Mouse (Mus musculus) skeletal muscle tissue, adult 2 months (tissue): ENCODE measurements at regions not wholly inside any gene's neighbourhood (a gene's known extent, or its start where the extent isn't known, plus 50 kb on each side); places are given as distances from the start of the nearest gene placed in this dataset.

Source experiments
- DNase-seq: peaks from one replicate; pipeline ENCODE4 v3.0.0-alpha.2; 2012; ENCODE audit warnings: low read depth, low spot score

DNA sequence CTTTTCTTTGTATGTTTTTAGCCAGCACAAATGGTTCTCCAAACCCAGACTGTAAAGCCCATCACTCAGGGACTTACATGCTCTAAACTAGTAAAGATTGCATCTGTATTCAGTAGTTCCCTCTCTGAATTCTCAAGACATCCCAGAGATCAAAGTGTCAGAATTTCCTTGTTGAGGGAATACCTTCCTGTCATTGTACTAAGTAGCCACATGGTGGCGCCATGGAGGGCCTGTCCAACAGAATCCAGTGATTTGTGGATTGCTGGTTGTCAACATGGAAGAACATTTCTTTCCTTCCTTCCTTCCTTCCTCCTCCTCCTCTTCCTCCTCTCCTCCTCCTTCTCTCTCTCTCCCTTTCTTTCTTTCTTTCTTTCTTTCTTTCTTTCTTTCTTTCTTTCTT lies 93.6 kb upstream of the Trpm1 start:
- no peak for DNase-seq

DNA sequence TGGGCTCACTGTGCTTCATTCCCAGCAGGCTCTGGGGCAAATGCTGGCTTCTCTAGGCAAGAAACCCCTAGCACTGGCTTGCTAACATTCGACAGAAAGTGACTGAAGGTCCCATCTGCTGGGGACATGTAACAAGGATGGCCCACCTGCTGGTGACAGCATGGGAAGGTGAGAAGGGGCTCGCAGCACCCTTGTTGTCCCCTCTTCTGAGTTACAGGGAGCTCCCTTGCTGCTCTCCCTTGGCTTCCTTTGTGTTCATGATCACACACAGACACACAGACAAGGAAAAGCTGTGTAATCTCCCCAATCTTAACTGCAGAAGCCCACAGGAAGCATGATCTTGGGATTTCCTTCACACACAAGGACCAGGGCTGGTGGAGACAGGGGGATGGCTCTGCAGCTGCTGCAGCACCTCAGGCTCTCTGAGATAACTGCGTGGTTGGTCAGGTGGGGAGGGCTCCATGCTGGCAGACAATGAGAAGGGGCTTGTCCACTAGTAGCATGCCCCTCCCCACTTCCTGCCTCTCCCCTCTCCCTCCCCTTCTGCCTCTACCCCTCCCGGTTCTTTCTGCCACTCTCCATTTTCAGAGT lies 95.3 kb upstream of the Trpm1 start:
- DNase-seq = no peak

DNA sequence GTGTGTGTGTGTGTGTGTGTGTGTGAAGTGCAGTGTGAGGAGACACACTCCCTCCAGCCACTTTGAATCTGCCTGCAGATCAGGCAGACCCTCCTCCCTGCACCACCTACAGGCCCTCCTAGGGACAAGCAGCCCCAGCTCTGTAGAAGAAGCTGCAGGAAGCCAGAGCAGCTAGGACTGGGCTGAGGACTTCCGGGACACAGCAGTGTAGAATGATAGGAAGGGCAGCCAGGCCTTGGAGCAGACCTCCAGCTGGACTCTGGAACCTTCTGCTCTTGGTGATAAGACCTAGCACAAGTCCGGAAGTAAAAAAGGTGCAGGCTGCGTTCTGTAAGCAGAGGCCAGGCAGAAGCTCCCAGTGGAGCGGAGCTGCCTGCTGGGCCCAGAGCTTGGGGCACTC lies 95.8 kb upstream of the Trpm1 start:
- no peak for DNase-seq

DNA sequence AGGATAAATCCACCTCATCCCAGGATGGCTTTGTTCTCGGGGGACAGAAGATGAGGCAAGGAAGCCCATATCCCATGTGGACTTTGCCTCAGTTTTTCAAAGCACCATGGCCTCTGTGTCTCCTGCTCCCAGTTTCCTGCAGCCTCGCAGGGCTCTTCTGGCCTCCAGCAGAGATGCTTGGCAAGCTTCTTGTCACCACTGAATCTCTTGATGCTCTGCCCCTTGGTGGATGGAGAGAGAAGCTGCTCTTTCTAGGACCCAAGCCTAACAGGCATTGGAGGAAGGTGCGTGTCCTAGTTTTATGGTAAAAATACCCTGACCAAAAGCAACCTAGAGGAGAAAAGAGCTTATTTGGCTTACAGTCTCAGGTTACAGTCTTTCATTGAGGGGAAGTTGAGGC lies 97.1 kb upstream of the Trpm1 start:
- DNase-seq = no peak

DNA sequence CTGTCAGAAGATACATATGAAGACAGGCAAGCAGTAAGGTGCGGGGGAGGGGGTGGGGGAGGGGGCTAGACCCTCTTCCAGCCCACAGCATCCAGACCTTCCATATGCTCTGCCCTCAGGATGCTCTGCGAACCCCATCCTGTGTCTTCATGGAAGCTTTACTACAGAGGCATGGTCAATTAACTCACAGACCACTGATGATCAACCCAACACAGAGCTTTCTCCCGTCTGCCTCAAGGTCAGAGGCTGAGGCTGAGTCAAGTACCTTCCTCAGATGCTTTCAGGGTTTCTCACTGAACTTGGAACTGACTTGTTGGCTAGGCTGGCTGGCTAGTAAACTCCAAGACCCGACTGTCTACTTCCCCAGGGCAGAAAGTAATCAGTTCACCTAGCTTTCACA lies 98.6 kb upstream of the Trpm1 start:
- no peak for DNase-seq

DNA sequence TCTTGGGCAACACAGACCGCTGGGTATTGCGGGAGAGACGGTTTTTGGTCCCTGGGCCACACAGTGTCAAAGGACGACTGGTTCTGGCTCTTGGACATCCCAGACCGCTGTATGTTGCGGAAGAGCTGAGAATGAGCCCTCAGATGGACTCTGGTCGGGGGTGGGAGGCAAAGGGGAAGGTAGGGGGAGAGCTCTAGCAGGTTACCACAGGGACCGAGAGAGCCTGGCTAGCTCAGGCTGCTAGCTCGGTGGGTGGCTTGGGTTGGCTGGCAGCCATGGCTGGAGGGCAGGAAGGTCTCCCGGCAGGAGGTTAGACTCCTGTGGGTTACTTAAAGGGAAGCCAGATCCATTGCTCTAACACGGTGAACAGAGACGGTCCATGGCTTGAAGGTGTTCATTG lies 99.9 kb upstream of the Trpm1 start:
- no peak for DNase-seq

DNA sequence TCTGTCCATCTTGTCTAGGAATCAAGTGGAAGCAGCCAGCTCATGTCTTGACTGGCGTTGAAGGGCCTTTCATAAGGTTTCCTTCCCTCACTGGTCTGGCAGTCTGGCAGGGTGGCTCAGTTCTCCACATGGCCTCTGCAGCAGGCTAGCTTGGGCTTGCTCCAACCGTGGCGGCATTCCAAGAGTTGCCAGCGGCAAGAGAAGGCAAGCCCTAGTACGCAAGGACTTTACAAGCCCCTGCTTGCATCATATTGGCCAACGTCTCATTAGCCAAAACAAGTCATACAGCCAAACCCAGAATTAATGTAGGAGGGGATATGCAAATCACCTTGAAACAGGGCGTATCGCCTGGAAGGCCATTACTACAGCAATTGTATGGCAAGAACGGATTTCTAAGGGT lies 101.2 kb upstream of the Trpm1 start:
- DNase-seq = peak; percentile 80

DNA sequence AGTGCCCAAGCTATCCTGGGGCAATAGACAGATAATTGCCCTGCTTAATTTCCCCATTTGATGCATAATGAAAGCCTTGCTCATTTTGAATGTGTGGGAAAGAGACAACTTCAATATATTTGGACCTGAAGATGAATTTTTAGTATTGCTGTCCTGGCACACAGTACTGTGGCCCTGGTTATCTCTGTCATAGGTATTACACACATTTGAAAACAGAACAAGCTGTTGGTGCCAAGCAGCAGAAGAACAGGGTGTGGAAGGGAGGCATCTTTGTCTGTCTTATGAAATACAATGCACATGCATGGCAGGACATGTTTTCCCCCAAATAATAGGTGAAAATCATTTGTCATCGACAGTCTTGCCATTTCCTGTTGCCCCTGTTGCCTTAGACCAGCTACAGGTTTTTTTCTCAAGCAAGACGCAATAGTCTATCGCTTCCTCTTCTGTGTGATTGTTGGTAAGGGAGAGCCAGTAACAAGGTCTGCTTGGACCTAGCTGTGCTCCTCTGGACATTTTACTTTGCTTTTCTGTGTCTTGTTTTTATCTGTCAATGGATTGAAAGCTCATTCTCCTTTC lies 102.7 kb upstream of the Trpm1 start:
- no peak for DNase-seq

DNA sequence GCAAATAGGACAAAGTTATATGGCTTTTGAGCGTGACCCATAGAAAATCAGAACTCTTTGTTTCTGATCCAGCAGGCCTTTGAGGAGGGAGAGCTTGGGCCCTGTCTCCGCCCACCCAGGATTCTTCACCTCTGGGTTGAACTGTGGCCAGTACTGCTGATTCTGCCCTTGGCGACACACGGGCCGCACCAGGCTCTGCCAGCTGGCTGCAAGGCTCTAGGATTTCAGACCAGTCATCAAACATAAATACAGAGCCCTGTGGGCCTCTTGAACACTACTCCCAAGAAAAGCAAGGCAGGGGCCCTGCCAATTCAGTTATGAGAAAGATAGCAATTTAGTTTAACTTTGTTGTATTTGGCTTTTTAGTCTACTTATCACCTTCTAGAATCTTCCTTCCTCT lies 103.4 kb upstream of the Trpm1 start:
- peak; percentile 69 for DNase-seq

DNA sequence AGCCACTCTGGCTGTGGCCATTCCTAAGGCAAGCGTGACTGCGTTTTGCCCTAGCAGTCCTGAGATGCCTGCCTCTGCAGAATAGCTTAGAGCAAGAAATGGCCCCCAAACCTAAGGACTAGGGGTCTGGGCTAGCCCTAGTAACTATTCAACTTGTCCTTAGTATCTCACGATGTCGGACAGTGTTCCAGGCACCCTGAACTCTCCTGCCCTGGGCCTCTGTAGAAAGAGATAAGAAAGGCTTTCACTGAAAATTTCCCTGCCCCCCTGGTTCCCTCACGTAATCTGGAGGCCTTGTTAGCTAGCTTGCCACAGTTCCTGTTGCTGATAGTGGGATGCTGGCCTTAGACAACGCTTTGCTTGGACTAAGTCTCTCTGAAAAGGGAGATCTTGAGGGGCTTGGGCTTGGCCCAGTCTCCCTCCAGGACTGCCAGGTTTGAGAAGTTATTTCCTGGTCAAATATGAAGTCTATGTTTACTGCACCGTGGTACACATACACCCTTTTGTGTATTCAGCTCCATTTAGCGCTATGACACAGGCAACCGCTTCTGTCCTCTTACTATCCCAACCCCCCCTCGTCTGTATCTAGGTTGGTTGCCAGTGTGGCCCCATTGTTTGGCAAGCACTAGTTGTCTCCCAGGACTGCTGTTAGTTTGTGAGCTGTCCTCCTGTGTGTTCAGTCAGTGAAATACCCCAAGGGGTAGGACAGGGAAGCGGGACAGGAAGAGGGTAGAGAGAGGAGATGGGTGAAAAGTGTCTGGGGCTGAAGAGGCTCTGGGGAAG lies 104.3 kb upstream of the Trpm1 start:
- no peak for DNase-seq

DNA sequence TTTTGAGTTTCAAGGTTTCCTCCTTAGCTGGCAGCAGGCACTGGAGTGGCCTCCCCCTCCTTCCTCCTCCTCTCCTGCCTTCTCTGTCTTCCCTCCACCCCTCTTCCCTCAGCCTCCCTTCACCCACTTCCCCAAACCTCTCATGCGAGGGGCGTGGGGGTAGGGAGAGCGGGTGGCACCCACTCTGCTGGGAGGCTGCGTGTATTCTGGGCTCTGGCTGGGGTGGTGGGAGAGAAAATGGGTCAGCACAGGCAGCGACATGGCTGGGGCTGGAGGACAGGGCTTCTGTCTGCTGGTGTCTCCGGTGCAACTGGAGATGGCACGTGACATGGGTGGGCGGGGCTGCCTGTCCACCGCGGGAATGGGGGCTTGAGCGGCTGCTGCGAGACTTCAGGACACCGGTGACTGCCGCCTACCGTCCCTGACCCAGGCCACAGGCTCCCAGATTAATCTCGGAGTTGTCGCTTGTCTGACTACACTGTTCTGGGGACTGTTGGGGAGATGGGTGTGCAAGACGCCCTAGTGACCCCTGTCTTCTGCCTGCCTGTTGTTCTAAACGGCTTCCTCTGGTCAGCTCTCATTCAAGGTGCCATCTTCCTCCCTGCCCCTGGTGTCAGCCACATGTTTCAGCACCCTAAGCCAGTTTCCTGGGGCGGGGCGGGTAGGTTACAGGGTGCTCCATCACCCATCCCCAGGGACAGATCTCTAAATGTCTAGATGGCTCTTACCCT lies 105.0 kb upstream of the Trpm1 start:
- peak; percentile 62 for DNase-seq

DNA sequence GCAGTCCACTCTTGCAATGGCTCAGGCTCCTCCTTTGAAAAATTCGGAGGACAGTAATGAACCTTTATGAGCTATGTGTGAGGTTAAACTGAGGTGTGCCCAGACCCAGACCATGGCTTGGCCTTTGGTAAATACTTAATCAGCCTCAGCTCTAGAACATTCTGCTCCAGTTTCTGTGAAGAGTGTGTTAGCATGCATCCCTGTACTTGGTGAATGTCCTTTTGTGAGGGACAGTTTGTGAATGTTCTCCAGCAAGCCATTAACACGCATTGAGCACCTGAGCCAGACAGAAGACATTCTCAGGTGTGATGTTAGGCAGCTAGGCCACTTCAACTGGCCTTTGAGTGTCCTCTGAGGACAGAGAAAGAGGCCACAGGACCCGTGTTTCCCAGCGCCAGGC lies 105.8 kb upstream of the Trpm1 start:
- DNase-seq = no peak

DNA sequence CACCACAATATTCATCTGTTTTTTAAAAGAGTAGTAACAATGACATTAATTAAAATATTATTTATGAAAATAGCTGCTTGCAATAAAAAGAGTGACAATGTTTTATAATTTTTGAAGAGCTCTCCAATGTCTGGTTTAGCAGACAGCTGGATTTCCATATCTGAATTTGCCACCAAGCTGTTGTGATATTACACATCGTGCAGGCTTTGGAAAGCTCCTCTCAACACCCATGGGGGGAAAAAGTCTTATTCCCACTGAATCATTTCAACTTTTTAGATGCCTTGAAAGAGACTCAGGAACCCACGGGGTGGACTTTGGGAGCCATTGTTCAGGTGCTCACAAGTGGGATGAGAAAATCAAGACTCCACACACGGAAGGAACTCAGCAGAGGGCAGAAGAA lies 106.6 kb upstream of the Klf13 start:
- DNase-seq = no peak

DNA sequence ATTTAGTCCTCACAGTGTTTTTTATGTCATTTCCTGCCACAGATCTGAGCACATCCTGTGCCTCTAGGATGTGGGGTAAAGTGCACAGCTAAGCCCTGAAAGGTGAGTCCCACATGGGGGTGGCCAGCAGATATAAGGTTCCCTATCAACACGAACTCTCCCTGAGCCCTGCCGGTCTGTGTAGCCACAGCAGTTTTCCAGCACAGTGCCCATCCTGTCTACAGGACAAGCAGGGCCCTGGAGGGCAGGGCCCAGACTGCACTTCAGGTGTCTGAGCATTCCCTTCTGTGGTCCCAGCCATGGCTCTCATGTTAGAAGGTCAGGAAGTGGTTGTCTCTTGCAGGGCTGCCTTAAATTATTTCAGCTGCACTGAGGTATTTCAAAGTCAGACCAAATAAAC lies 104.3 kb upstream of the Klf13 start:
- DNase-seq = no peak

DNA sequence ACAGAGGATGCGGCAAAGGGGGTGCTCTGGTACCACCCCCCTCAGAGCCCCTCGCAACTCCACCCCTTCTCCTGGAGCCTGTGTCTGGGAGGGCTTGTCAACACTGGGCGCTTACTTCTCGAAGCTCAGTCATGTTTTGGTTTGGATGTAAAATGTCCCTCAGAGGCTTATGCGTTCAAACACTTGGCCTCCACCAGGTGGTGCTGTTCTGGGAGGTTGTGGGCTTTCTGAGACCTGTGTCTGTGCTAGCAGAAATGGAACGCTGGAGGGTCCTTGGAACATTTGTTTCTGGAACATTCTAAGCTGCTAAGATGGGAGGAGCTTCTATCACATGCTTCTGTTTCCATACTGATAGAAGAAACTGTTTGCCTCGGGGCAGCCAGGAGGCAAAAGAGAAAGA lies 102.6 kb upstream of the Klf13 start:
- DNase-seq = no peak

DNA sequence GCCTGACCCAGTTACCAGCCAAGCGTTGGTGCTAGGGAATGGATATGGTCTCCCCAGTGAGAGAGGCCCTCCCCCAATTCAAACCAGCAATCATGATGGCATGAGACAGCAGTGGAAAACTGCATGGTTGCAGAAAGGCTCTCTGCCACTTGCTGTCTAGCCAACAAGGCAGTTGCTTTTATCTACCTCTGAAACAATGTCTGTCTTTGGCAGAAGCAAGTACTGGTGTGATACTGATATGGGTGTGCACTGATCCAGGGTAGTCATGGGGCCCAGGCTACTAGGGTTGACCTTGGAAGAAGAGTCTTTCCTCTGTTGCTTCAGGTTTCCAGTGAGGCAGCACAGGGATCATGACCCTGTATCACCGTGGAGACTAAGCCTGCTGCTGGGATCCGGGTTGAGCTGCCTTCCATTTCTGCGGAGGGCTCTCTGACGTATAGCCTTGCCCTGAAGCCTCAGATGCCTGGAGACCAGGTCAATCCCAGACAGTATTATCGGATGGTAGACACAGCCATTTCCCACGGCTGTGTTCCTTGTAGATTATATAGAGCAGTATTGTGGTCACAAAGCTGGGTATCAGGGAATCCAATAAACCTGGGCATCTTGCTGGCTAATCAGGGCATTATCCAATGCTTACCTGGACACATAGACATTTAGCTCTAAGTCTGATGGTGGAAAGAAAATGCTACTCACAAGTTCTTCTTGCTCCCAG lies 101.5 kb upstream of the Klf13 start:
- DNase-seq = no peak

DNA sequence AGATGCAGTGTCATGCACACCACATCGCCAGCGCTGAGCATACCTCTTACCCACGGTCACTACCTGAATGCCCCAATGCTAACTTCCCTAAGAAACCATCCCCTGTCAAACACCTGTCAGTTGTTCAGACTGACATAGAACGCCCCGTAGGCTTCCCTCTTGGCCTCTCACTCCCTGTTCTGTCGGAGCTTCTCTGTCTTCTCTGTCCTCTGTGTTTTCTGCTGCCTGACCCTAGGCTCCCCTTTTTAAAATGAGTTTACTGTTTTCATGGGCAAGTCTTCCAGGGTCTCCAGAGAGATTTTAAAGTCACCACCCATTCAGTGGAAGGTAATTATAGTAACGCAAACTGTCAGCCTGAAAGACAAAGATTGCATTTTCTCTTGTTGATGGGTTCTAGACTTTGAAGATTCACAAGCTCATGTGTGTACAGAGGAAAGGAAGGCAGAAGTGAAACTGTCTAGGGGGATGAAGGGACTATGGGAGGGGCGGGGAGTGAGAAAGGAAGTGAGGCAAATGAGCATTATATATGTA lies 99.1 kb upstream of the Klf13 start:
- DNase-seq = no peak

DNA sequence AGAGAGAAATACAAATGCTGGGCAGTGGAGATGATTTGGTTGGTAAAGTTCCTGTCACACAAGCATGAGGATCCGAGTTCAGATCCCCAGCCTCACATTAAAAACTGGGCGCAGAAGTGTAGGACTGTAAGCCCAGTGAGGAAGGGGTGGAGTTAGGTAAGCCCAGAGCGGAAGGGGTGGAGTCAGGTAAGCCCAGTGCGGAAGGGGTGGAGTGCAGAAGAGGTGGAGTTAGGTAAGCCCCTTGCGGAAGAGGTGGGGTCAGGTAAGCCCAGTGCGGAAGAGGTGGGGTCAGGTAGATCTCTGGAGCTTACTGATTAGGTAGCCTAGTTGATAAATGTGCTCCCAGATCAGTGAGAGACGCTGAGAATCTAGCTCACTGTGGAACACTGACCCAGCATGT lies 97.4 kb upstream of the Klf13 start:
- no peak for DNase-seq

DNA sequence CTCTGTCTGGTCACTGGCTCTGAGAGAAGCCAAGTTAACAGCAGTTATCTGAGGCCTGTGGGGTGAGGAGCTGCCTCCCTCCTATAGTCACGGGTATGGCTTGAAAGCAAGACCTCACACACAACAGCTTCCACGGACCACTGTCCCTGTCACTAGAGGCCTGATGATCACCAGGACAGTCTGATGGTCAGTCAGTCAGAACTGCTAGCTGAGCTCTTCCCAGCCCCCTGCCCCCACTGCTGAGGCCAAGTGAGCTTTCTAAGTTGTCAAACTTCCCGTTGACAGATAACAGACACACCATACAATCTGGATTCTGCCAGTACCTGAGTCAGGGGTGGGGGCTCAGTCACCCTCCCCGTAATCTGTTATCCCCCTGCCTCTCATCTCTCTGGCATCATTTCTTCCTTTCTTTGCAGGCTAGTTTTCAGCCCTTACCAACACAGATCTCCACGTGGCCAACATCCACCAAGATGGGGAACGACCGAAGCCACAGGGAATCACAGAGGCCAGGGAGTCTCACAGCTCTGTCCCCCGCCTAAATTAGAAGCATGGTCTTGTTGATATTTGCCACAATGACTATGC lies 96.4 kb upstream of the Klf13 start:
- DNase-seq = no peak

DNA sequence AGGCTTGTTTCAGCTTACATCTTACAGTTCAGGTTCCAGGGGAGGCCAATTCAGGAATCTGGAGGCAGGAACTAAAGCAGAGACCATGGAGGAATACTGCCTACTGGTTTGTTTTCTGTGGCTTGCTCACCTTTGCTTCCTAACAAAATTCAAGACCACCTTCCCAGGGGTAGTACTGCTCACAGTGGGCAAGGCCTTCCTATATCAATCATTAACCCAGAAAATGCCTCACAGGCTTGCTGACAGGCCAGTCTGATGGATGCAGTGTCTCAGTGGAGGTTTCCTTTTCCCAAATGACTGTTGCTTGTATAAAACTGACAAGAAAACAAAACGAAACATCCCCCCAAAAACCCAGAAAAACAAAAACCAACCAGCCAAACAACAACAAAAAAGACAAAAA lies 95.8 kb upstream of the Klf13 start:
- no peak for DNase-seq

DNA sequence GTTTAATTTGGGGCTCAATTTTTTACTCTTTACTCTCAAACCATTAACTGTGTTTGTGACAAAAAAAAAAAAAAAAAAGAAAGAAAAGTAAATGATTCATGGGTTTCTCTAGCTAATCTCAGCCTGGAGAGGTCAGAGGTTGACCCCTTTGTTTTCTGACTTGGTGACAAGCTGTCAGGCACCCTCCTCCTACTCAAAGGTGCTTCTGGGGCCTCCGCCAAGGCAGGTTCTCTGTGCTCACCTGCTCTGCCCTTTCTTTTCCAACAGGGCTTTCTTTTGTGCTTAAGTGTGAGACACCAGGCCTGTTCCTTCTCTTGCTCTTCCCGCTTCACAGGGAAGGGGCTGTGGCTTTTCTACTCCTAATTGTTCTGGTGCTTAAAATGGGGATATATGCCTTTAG lies 94.7 kb upstream of the Klf13 start:
- DNase-seq = no peak
